Mouse (Mus musculus): ENCODE data around the gene Scly.

DNA sequence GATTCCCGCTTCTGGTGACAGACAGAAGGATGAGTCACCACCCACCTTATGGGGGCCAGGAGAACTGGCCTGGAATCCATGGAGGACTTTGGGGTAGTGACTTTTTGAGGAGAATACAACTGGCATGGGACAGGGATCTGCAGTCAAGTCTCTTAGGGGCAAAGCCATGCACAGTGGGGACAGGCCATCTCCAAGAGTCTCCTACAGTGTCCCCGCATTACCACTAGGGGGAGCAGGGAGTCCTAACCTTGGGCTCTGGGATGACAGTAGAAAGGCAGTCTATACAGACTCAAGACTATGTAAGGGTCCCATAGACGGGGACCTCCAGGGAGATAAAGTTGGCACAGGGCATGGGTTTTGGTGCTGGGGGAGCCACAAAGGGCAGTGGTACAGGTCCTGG, 48.8 kb downstream of the Scly start:
- TF ChIP-seq CTCF (IDR thresholded peaks at IDR 0.05; ENCODE audit: control insufficient read depth, insufficient read depth, low read length) (peak; percentile 89), POLR2A (IDR thresholded peaks at IDR 0.05; ENCODE audit: borderline replicate concordance, control insufficient read depth, low read depth, low read length) (no peak)

Measured in bone marrow, adult 2 months (tissue).